Mouse (Mus musculus) liver, embryonic 12.5 days (tissue): ENCODE measurements at regions not wholly inside any gene's neighbourhood (a gene's known extent, or its start where the extent isn't known, plus 50 kb on each side); places are given as distances from the start of the nearest gene placed in this dataset.

Experiments used
- ATAC-seq: fragments of 200-750 bp; cut with Nextera tagmentation; 2 replicates; pipeline ENCODE4 v1.8.0; 2017; ENCODE audit warnings: moderate number of reproducible peaks, mild to moderate bottlenecking, moderate library complexity
- H3K27ac ChIP-seq: fragments of 300-500 bp; sonication (generic); 2 replicates; pipeline ENCODE4 v1.5.1; 2016; ENCODE audit warnings: mild to moderate bottlenecking
- H3K27me3 ChIP-seq: fragments of 300-500 bp; sonication (generic); replicated peaks from 2 replicates; pipeline ENCODE4 v1.6.1; 2016; ENCODE audit warnings: mild to moderate bottlenecking, moderate library complexity
- H3K36me3 ChIP-seq: fragments of 300-500 bp; sonication (generic); 2 replicates; pipeline ENCODE4 v1.6.1; 2016; ENCODE audit warnings: mild to moderate bottlenecking, moderate library complexity
- H3K4me1 ChIP-seq: fragments of 300-500 bp; sonication (generic); 2 replicates; pipeline ENCODE4 v1.6.1; 2016
- H3K4me2 ChIP-seq: fragments of 300-500 bp; sonication (generic); 2 replicates; pipeline ENCODE4 v1.6.1; 2016; ENCODE audit warnings: mild to moderate bottlenecking, moderate library complexity
- H3K4me3 ChIP-seq: fragments of 300-500 bp; sonication (generic); 2 replicates; pipeline ENCODE4 v1.5.1; 2016; ENCODE audit warnings: mild to moderate bottlenecking, moderate library complexity
- H3K9ac ChIP-seq: fragments of 300-500 bp; sonication (generic); 2 replicates; pipeline ENCODE4 v1.6.1; 2016; ENCODE audit warnings: mild to moderate bottlenecking, moderate library complexity
- H3K9me3 ChIP-seq: fragments of 300-500 bp; sonication (generic); replicated peaks from 2 replicates; pipeline ENCODE4 v1.6.1; 2016; ENCODE audit warnings: mild to moderate bottlenecking, moderate library complexity
- WGBS: fragments of 180-500 bp; shearing (Covaris S2); methylation state at CpG from one replicate; pipeline ENCODE4 v1.1.7; 2016; ENCODE audit not compliant: insufficient replicate concordance; 5-methylcytosine and 5-hydroxymethylcytosine counted together

GRCm38 (mm10) chr2:75034708-75035107, 209.1 kb downstream of the Mtx2 start:
- no peaks in the 10 kb centered on the region for H3K4me1 ChIP-seq
- no peak overlapping the region for H3K27ac ChIP-seq
- H3K27me3 ChIP-seq, result no peaks in the 10 kb centered on the region
- no peak for ATAC-seq
- H3K9me3 ChIP-seq, result no peaks in the 10 kb centered on the region
- 56% methylated on average over 3 of the region's 3 CpGs for WGBS
- no peak overlapping the region for H3K4me3 ChIP-seq
- no peaks in the 10 kb centered on the region for H3K36me3 ChIP-seq
- no peak overlapping the region for H3K4me2 ChIP-seq
- H3K9ac ChIP-seq, result no peak overlapping the region

DNA sequence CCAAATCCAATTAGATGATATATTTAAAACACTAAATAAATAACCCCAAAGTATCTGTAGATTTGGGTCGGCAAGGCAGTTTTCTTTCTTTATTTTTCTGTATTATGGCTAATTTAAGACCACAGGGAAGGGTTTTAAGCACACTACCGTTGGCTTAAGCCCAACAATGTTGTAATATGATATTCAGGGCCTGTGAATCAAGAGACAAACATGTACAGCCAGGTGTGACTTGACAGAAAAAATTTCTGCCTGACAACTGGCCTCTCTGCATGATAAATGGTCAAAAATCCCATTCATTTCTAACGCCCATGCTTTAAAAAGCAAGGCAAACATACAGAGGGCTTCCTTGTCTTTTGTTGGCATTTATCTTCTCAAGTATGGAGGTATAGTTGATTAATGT, 213.5 kb downstream of the Mtx2 start:
- Histone ChIP-seq H3K4me1 (no peaks in the 10 kb centered on the region), H3K27ac (no peak overlapping the region), H3K4me3 (no peak overlapping the region), H3K4me2 (no peak overlapping the region), H3K27me3 (no peaks in the 10 kb centered on the region), H3K9ac (no peak overlapping the region), H3K36me3 (no peaks in the 10 kb centered on the region), H3K9me3 (no peaks in the 10 kb centered on the region)
- WGBS, result 46% methylated on average over 3 of the region's 3 CpGs
- no peak for ATAC-seq

GRCm38 (mm10) chr2:75046892-75047291, 221.3 kb downstream of the Mtx2 start:
- H3K4me1 ChIP-seq, result no peaks in the 10 kb centered on the region
- H3K9me3 ChIP-seq, result no peaks in the 10 kb centered on the region
- H3K4me2 ChIP-seq, result no peak overlapping the region
- no peak for ATAC-seq
- H3K4me3 ChIP-seq, result no peak overlapping the region
- H3K9ac ChIP-seq, result no peak overlapping the region
- H3K36me3 ChIP-seq, result no peaks in the 10 kb centered on the region
- no peak overlapping the region for H3K27ac ChIP-seq
- H3K27me3 ChIP-seq, result no peaks in the 10 kb centered on the region
- WGBS, result 64% methylated on average over 6 of the region's 6 CpGs

DNA sequence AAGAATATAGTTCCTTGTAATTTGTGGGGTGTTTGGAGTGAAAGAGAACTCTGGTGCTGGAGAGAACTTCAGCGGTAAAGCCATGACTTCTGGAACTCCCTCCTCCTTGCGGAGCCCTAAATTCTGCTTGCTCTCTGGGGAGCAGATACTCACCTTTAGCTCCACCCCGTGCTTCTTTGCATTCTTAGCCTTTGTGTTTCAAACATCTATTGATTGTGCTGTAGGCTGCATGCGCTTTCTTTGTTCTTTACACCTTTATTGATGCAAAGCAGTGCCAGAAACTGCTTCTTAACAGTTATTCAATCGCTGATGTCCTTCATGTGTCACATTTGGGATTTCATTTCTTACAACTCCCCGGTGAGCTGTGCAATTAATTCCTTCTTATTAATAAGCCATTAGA, 222.5 kb downstream of the Mtx2 start:
- Histone ChIP-seq H3K9me3 (no peaks in the 10 kb centered on the region), H3K27ac (no peak overlapping the region), H3K4me1 (no peaks in the 10 kb centered on the region), H3K4me3 (no peak overlapping the region), H3K4me2 (no peak overlapping the region), H3K36me3 (no peaks in the 10 kb centered on the region), H3K27me3 (no peaks in the 10 kb centered on the region), H3K9ac (no peak overlapping the region)
- no peak for ATAC-seq
- 47% methylated on average over 6 of the region's 6 CpGs for WGBS

DNA sequence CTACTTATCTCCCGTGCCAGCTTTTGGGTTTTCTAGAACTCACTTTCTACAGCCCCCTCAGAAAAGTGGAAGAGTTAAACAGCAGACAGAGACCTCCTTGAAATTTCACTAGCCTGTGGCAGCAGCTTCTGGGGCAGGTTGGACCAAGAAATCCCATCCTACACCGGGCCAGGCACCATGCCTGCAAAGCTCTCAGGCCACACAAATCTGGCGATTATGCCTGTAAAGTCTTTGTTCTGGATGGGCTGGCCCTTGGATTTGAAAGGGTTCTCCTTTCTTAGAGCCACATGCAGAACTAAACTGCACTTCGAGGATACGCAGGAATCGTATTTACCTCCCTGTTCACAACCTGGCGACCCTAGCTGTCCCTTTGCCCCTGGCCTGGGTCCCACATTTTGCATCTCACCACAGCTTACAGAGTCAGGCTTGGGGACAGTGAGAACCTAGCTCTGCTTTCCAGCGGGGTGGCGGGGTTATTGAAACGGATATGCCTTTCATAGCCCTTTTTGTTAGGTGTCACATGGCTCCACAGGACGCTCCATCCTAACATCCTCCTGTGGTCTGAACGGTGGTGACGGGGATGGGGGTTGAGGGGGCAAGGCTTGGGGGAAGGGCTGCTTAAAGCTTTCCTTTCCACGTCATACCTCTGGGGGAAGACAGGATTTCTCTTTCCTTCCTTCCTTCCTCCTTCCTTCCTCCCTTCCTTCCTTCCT, 229.0 kb downstream of the Mtx2 start:
- Histone ChIP-seq H3K27ac (no peak overlapping the region), H3K4me1 (peaks cover 7% of the 10 kb centered on the region; the same call in 1 of the 2 replicates), H3K36me3 (no peaks in the 10 kb centered on the region), H3K4me3 (peak overlapping the region; percentile 11; the same call in 1 of the 2 replicates), H3K9me3 (no peaks in the 10 kb centered on the region), H3K4me2 (peak overlapping the region; percentile 56), H3K27me3 (peaks cover 22% of the 10 kb centered on the region; the same call in 1 of the 2 replicates), H3K9ac (no peak overlapping the region)
- 23% methylated on average over 14 of the region's 14 CpGs for WGBS
- ATAC-seq, result no peak

- Histone ChIP-seq H3K9me3 (no peaks in the 10 kb centered on the region), H3K36me3 (no peaks in the 10 kb centered on the region), H3K4me2 (peak overlapping the region; percentile 56), H3K9ac (no peak overlapping the region), H3K4me1 (peaks cover 7% of the 10 kb centered on the region; the same call in 1 of the 2 replicates), H3K4me3 (peak overlapping the region; percentile 11; the same call in 1 of the 2 replicates), H3K27ac (no peak overlapping the region), H3K27me3 (peaks cover 27% of the 10 kb centered on the region; the same call in 1 of the 2 replicates)
- no peak for ATAC-seq
- under 1% methylated on average over 6 of the region's 6 CpGs for WGBS
These were observed 229.6 kb downstream of the Mtx2 start for GRCm38 (mm10) chr2:75055187-75055543.

DNA sequence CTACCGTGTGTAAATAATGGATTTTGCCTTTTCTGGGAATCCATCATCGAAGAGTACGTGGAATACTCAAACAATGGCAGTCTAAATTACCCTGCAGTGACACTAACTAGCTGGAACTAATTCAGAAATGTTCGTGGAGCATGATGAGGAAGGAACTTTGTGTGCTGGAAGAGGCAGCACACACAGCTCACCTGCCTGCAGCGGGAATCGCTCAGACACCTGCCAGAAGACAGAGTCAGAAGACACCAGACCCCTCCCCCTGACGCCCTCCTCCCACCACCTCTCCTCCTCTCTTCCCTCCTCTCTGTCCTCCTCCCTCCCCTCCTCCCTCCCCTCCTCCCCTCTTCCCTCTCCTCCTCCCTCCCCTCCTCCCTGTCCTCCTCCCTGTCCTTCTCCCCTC, 235.4 kb downstream of the Mtx2 start:
- Histone ChIP-seq H3K9ac (no peak overlapping the region), H3K4me3 (no peak overlapping the region), H3K36me3 (no peaks in the 10 kb centered on the region), H3K27me3 (peaks cover 16% of the 10 kb centered on the region; the same call in 1 of the 2 replicates), H3K4me1 (no peaks in the 10 kb centered on the region), H3K4me2 (no peak overlapping the region), H3K9me3 (no peaks in the 10 kb centered on the region), H3K27ac (no peak overlapping the region)
- no peak for ATAC-seq
- WGBS, result 66% methylated on average over 7 of the region's 7 CpGs

DNA sequence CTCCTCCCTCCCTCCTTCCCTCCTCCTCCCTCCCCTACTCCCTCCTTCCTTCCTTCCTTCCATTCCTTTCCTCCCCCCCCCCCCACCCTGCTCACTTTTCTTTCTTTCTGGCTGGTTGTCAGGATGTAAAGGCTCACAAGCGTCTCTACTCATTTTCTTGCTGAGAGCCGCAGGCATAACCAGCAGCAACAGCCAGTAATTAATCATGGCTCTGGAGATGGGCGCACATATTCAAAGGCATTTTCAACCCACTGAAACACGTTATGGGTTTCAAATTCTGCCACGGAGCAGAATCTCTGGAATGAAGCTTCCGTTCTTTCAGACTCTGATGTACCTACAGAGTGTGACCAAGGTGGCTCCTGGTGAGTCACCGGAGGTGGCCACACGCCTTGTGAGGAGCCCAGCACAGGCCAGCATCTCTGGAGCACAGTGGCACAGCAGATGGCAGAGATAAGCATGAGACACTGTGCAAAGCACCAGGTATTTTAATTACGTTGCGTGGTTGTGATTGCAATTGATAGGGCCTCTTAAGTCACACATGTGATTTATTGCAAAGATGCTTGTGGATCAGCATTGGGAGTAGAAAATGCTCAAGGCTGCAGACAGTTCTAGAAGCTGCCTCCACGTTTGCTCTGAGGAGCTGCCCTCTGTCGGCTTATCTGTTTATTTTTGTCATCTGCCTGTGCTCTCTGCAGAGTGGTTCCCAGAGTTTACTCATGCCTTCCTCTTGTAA, 236.0 kb downstream of the Mtx2 start:
- ATAC-seq, result no peak
- WGBS, result 58% methylated on average over 12 of the region's 12 CpGs
- no peak overlapping the region for H3K4me2 ChIP-seq

GRCm38 (mm10) chr2:75062189-75062510, 236.5 kb downstream of the Mtx2 start:
- Histone ChIP-seq H3K36me3 (no peaks in the 10 kb centered on the region), H3K27ac (no peak overlapping the region), H3K4me3 (no peak overlapping the region), H3K27me3 (peaks cover 16% of the 10 kb centered on the region; the same call in 1 of the 2 replicates), H3K4me2 (no peak overlapping the region), H3K4me1 (no peaks in the 10 kb centered on the region), H3K9me3 (no peaks in the 10 kb centered on the region), H3K9ac (no peak overlapping the region)
- 61% methylated on average over 7 of the region's 7 CpGs for WGBS
- no peak for ATAC-seq

More for the DNA sequence above, 236.0 kb downstream of the Mtx2 start:
- no peak overlapping the region for H3K4me3 ChIP-seq
- H3K27me3 ChIP-seq, result peaks cover 16% of the 10 kb centered on the region; the same call in 1 of the 2 replicates
- H3K36me3 ChIP-seq, result no peaks in the 10 kb centered on the region
- H3K4me1 ChIP-seq, result no peaks in the 10 kb centered on the region
- no peaks in the 10 kb centered on the region for H3K9me3 ChIP-seq
- H3K9ac ChIP-seq, result no peak overlapping the region
- no peak overlapping the region for H3K27ac ChIP-seq

DNA sequence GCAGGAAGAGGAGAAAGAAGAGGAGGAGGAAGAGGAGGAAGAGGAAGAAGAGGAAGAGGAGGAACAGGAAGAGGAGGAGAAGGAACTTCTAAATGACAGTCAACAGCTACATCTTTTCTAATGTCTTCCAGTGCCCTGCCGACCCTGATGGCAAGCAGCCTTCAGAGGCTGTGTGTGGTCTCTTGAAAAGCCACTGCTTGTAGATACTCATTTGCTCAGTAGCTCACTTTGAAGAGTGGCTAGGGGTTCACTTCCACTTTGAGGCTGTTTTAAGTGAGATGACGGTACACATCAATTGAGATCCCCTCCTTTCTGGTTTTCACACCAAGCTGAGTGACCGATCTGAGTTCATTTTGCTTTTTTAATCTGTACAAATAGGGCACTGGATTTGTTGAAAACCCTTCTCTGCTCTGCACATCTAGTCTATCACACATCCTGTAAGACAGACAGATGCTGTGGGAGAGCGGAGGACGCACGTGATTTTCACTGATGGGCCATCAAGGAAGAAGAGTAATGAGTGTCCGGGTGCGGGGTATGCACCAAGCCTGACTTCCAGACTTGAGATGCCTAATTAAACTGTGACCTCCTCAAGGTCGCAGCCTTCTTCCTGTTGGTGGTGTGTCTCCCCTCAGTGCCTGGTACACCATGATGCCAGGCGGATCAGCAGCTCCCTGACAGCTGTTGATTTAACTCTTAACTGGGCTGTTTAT, 239.0 kb downstream of the Mtx2 start:
- Histone ChIP-seq H3K27ac (no peak overlapping the region), H3K9ac (no peak overlapping the region), H3K4me2 (no peak overlapping the region), H3K27me3 (peaks cover 11% of the 10 kb centered on the region; the same call in 1 of the 2 replicates), H3K4me3 (no peak overlapping the region), H3K36me3 (no peaks in the 10 kb centered on the region), H3K4me1 (no peaks in the 10 kb centered on the region), H3K9me3 (no peaks in the 10 kb centered on the region)
- WGBS, result 63% methylated on average over 10 of the region's 10 CpGs
- no peak for ATAC-seq

DNA sequence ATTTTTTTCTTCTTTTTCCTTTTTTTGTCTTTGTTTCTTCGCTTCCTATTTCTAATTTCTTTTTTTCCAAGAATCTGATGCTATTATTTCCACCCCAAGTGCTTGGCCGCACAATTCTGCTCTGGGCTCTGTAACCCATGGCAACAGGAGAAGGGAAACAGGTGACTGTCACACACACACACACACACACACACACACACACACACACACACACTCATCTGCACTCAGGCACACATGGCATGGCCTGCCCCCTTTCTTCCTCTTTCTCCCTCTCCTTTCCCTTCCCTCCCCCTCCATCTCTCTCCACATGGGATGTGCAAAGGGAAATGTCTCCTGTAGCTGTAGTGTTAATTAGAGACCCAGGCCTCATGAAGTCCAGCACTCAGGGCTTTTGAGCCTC, 239.7 kb downstream of the Mtx2 start:
- no peak overlapping the region for H3K9ac ChIP-seq
- H3K36me3 ChIP-seq, result no peaks in the 10 kb centered on the region
- 47% methylated on average over 2 of the region's 2 CpGs for WGBS
- no peak overlapping the region for H3K27ac ChIP-seq
- no peak for ATAC-seq
- no peaks in the 10 kb centered on the region for H3K4me1 ChIP-seq
- H3K4me2 ChIP-seq, result no peak overlapping the region
- H3K27me3 ChIP-seq, result 0 out of 2 replicates have a peak, but pooled peaks cover 4% of the 10 kb centered on the region
- H3K4me3 ChIP-seq, result no peak overlapping the region
- H3K9me3 ChIP-seq, result no peaks in the 10 kb centered on the region

- Histone ChIP-seq H3K9me3 (no peaks in the 10 kb centered on the region), H3K4me1 (no peaks in the 10 kb centered on the region), H3K9ac (no peak overlapping the region), H3K27me3 (no peaks in the 10 kb centered on the region), H3K27ac (no peak overlapping the region), H3K4me2 (no peak overlapping the region), H3K36me3 (no peaks in the 10 kb centered on the region), H3K4me3 (no peak overlapping the region)
- no peak for ATAC-seq
- 43% methylated on average over 2 of the region's 2 CpGs for WGBS
These were observed 243.7 kb downstream of the Mtx2 start for GRCm38 (mm10) chr2:75069321-75069720.
